Mouse (Mus musculus): ENCODE data around the gene Pdzk1ip1. TPM values are rescaled to one million over a fixed set of nuclear protein-coding genes. Genes with fewer than 3 reads are reported as not detected.
A peak's percentile ranks its signal among the peaks of the same experiment; 100 is the strongest.

Gene Pdzk1ip1
- polyA plus RNA-seq, 1 experiment = 0.99 TPM

DNA sequence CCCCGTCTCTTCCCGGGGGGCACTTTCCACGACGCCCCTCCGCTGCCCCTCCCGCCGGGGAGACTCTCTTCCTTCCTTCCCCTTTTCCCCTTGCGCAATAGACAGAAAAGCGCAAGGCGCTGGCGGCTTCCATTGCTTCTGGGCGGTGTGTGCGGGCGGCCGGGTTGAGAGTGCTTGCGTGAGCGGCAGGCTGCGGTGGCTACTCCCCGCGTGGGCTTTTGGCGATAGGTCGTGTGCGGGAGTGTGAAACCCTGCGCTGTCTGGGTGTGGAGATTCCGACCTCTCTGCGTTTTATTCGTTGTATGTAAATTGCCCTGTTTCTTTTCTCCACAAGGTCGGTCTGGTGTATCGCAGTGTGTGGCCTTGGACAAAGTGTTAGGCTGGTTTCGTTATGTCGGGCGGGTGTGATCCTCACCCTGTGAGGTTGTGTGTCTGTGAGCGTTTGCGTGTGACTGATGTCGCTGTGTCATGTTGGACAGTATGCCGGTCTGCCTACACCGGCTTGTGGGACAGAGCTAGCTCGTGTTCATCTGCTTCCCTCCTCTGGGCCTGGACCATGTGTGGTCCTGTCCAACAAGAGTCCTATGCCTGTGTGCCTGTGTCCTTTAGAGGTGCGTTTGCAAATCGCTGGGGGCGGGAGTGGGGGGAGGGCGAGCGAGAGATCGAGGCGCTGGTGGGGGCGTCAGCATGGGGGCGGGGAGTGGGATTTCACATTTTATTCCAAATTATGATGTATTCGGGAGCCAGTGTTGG is 31.4 kb upstream of the Pdzk1ip1 start:
- peaks cover 48% of the 10 kb centered on the region for H3K27me3 ChIP-seq (ENCODE audit: control insufficient read depth)
- peaks cover 48% of the 10 kb centered on the region for H3K36me3 ChIP-seq (ENCODE audit: control insufficient read depth)
- peaks cover 50% of the 10 kb centered on the region for H3K4me1 ChIP-seq (ENCODE audit: control insufficient read depth)
- H3K4me3 ChIP-seq (replicated peaks) = peak overlapping the region; percentile 99
- no peaks in the 10 kb centered on the region for H3K9me3 ChIP-seq (ENCODE audit: control insufficient read depth, low read length)
- TF ChIP-seq GATA1 (IDR thresholded peaks at IDR 0.05; ENCODE audit: low read length) (no peak), TAL1 (IDR thresholded peaks at IDR 0.05; ENCODE audit: low read length) (no peak)

DNA sequence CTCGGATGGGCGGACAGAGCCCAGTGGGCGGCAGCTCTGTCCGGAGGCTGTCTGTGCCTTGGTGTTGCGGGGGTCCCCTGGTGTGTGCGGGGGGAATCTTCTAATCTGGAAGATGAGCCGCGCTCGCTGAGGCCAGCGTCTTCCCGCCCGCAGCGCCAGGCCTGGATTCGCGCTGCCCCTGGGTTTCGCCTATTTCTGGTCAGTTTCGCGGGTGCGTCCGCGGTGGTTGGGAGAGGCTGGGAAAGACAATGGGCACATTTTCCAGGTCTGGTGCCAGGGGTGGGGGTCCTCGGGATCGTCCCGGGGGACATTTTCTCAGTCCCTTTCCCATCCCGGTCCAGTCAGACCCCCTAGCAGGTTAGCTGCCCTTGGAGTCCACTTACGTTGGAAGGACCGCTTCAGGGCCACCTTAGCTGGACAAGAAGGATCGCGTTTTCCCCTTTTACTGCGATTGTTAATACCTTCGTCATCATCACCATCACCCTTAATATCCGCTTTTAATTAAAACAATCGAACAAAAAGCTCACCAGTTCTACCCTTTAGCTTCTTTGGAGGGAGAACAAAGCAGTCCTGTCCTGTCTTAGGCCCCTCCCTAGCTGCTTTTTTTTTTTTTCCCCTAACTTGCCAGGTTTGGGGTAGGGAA is 30.7 kb upstream of the Pdzk1ip1 start:
- Histone ChIP-seq H3K4me3 (replicated peaks) (peak overlapping the region; percentile 99), H3K27me3 (ENCODE audit: control insufficient read depth) (peaks cover 47% of the 10 kb centered on the region), H3K36me3 (ENCODE audit: control insufficient read depth) (peaks cover 55% of the 10 kb centered on the region), H3K4me1 (ENCODE audit: control insufficient read depth) (peaks cover 49% of the 10 kb centered on the region), H3K9me3 (ENCODE audit: control insufficient read depth, low read length) (no peaks in the 10 kb centered on the region)
- TF ChIP-seq GATA1 (IDR thresholded peaks at IDR 0.05; ENCODE audit: low read length) (no peak), TAL1 (IDR thresholded peaks at IDR 0.05; ENCODE audit: low read length) (no peak)

DNA sequence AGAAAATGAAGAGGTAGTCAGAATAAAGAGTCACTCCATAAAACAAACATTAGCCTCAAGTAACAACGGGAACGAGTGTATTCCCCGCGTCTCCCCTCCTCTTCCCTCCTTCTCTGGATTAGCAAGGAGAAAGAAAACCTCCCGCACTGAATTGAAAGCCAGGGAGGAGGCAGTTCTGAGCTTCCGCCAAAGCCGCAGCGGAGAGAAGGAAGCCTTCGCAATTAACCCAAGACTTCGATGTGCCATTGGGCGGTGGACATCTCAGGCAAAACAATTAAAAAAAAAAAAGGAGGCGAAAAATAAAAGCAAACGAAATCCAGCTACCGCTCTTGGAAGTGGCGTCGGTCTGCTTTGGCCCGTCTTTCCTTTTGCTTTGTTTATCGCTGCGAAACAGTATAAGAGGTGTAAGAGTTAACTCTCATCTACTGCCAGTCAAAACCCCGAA is 30.2 kb upstream of the Pdzk1ip1 start:
- H3K27me3 ChIP-seq (ENCODE audit: control insufficient read depth) = peaks cover 52% of the 10 kb centered on the region; the same call in 1 of the 2 replicates
- H3K4me1 ChIP-seq (ENCODE audit: control insufficient read depth) = peaks cover 49% of the 10 kb centered on the region
- H3K36me3 ChIP-seq (ENCODE audit: control insufficient read depth) = peaks cover 60% of the 10 kb centered on the region
- TF ChIP-seq GATA1 (IDR thresholded peaks at IDR 0.05; ENCODE audit: low read length) (no peak), TAL1 (IDR thresholded peaks at IDR 0.05; ENCODE audit: low read length) (no peak)
- H3K9me3 ChIP-seq (ENCODE audit: control insufficient read depth, low read length) = no peaks in the 10 kb centered on the region
- H3K4me3 ChIP-seq (replicated peaks) = peak overlapping the region; percentile 99

- Histone ChIP-seq H3K4me3 (replicated peaks) (peak overlapping the region; percentile 99), H3K9me3 (ENCODE audit: control insufficient read depth, low read length) (no peaks in the 10 kb centered on the region), H3K36me3 (ENCODE audit: control insufficient read depth) (peaks cover 67% of the 10 kb centered on the region), H3K4me1 (ENCODE audit: control insufficient read depth) (peaks cover 50% of the 10 kb centered on the region), H3K27me3 (ENCODE audit: control insufficient read depth) (peaks cover 58% of the 10 kb centered on the region)
- no peak for TF ChIP-seq GATA1 (IDR thresholded peaks at IDR 0.05; ENCODE audit: low read length)
- no peak for TF ChIP-seq TAL1 (IDR thresholded peaks at IDR 0.05; ENCODE audit: low read length)
Measured at GRCm38 (mm10) chr4:115058871-115059590, 29.5 kb upstream of the Pdzk1ip1 start.

DNA sequence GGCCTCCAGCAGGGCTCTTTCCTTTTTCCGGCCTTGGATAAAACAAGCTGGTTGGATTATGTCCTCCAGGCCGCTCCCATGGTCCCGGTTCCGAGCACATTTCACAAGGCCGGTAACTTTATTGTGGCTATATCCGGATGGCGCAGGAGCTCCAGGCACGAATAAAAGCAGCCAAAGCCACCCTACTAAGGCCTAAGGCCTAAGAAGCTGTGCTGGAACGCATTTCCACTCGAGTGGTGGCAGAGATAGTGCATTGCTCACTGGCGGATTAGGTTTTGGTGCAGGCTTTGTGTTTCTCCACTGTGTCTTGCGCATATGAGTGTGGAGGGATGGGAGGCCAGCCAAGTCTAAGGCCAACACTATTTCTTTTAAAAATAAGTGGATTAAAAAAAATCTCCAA is 28.6 kb upstream of the Pdzk1ip1 start:
- TF ChIP-seq TAL1 (IDR thresholded peaks at IDR 0.05; ENCODE audit: low read length) = no peak
- no peak for TF ChIP-seq GATA1 (IDR thresholded peaks at IDR 0.05; ENCODE audit: low read length)
- H3K9me3 ChIP-seq (ENCODE audit: control insufficient read depth, low read length) = no peaks in the 10 kb centered on the region
- peaks cover 50% of the 10 kb centered on the region for H3K4me1 ChIP-seq (ENCODE audit: control insufficient read depth)
- H3K36me3 ChIP-seq (ENCODE audit: control insufficient read depth) = peaks cover 75% of the 10 kb centered on the region
- H3K4me3 ChIP-seq (replicated peaks) = peak overlapping the region; percentile 99
- H3K27me3 ChIP-seq (ENCODE audit: control insufficient read depth) = peaks cover 61% of the 10 kb centered on the region

DNA sequence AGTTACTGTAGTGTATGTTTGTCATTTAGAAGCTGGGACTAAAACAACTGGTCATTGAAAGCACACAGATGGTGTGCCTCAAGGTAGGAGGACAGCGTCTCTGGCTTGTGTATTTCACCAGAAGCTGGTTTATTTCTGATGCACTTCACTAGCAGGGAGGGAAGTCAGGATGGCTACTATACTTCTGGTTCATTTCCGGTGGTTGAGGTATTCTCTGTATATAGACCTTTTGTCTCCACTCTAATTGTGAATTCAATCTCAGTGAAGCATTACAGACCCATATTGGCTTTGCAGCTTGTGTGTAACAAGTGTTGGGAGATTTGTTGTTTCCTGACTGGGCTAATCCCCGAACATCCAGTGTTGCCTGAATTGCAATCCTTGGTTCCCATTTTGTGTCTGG is 27.8 kb upstream of the Pdzk1ip1 start:
- Histone ChIP-seq H3K9me3 (ENCODE audit: control insufficient read depth, low read length) (no peaks in the 10 kb centered on the region), H3K4me3 (replicated peaks) (peak overlapping the region; percentile 99), H3K27me3 (ENCODE audit: control insufficient read depth) (peaks cover 59% of the 10 kb centered on the region), H3K36me3 (ENCODE audit: control insufficient read depth) (peaks cover 84% of the 10 kb centered on the region), H3K4me1 (ENCODE audit: control insufficient read depth) (peaks cover 49% of the 10 kb centered on the region)
- TF ChIP-seq TAL1 (IDR thresholded peaks at IDR 0.05; ENCODE audit: low read length) (no peak), GATA1 (IDR thresholded peaks at IDR 0.05; ENCODE audit: low read length) (no peak)

GRCm38 (mm10) chr4:115062540-115062874 is 26.0 kb upstream of the Pdzk1ip1 start:
- TF ChIP-seq GATA1 (IDR thresholded peaks at IDR 0.05; ENCODE audit: low read length) (no peak), TAL1 (IDR thresholded peaks at IDR 0.05; ENCODE audit: low read length) (no peak)
- Histone ChIP-seq H3K4me1 (ENCODE audit: control insufficient read depth) (peaks cover 53% of the 10 kb centered on the region), H3K27me3 (ENCODE audit: control insufficient read depth) (peaks cover 46% of the 10 kb centered on the region), H3K36me3 (ENCODE audit: control insufficient read depth) (peaks cover 99% of the 10 kb centered on the region), H3K9me3 (ENCODE audit: control insufficient read depth, low read length) (no peaks in the 10 kb centered on the region), H3K4me3 (replicated peaks) (peak overlapping the region; percentile 99)

DNA sequence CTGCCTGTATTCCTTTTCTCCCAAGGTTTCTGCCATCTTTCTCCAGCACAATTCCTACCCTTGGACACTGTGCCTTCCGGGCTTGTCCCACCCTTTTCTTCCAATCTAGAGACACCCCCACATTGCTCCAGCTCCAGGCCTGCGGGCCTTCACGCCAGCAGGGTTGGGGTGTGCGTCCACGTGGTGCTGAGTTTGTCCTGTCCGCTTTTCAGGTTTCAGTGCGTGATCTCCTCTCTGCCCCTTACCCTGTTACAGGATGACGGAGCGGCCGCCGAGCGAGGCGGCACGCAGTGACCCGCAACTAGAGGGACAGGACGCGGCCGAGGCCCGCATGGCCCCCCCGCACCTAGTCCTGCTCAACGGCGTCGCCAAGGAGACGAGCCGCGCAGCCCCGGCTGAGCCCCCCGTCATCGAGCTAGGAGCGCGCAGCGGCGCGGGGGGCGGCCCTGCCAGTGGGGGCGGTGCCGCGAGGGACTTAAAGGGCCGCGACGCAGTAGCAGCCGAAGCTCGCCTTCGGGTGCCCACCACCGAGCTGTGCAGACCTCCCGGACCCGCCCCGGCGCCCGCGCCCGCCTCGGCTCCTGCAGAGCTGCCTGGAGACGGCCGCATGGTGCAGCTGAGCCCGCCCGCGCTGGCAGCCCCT is 25.5 kb upstream of the Pdzk1ip1 start:
- H3K9me3 ChIP-seq (ENCODE audit: control insufficient read depth, low read length) = no peaks in the 10 kb centered on the region
- peaks cover 99% of the 10 kb centered on the region for H3K36me3 ChIP-seq (ENCODE audit: control insufficient read depth)
- H3K4me1 ChIP-seq (ENCODE audit: control insufficient read depth) = peaks cover 57% of the 10 kb centered on the region
- peak overlapping the region; percentile 99 for H3K4me3 ChIP-seq (replicated peaks)
- peaks cover 42% of the 10 kb centered on the region for H3K27me3 ChIP-seq (ENCODE audit: control insufficient read depth)
- TF ChIP-seq TAL1 (IDR thresholded peaks at IDR 0.05; ENCODE audit: low read length) = no peak
- TF ChIP-seq GATA1 (IDR thresholded peaks at IDR 0.05; ENCODE audit: low read length) = no peak
